Comparison of ENCODE assay signal across 25 mouse cellular contexts in the genomic region with DNA sequence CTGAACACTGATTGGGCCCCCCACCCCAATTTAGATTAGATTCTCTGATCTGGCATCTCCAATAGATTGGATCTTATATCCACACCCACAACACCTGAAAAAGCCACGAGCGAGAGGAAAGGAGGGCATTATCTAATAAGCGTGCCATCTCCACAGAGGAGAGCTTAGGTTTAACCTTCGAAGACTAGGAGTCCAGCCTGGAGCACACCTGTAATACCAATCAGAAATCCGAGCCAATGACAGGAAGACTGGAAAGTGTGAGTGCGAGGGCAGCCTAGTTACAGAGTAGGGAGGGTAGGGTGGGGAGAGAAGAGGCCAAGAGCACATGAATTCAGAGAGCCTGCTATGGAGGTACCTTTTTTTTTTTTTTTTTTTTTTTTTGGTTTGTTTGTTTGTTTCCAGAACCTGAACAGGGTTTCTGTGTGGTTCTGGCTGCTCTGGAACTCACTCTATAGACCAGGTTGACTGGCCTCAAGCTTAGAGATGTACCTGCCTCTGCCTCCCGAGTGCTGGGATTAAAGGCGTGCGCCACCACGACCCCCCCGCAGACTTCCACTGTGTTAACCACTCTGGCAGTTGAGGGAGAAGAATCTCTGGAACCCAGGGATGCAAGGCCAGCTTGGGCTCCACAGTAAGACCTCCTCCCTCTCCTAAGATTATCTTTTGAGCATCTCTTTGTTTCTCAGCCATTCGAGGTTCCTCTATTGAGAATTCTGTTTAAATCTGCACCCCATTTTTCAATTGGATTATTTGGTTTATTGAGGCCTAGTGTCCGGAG. TPM values are rescaled to one million over a fixed set of nuclear protein-coding genes. Genes with fewer than 3 reads are reported as not detected.
DNase-seq lines count a peak whose midpoint lies in the region; ATAC-seq lines count a peak whose summit lies in the region.
"Had no signal": no experiment of that assay in that cellular context is flagged by ENCODE, and none has a peak within 500 bp of the region (broad histone marks: within the 10 kb centered on the region; RNA-seq: fewer than 3 reads in every experiment).

No protein-coding gene starts in this region.

- H3K9me3 ChIP-seq in heart, embryonic 10.5 days = no peaks in the 10 kb centered on the region
- no peaks in the 10 kb centered on the region for H3K9me3 ChIP-seq in midbrain, embryonic 11.5 days (ENCODE audit: control insufficient read depth, low read length)
- no peaks in the 10 kb centered on the region for H3K9me3 ChIP-seq in midbrain, embryonic 10.5 days (replicated peaks)

- no peaks in the 10 kb centered on the region for H3K27me3 ChIP-seq in heart, embryonic 10.5 days (ENCODE audit: insufficient read depth, poor library complexity, severe bottlenecking)
- no peaks in the 10 kb centered on the region for H3K27me3 ChIP-seq in midbrain, embryonic 11.5 days (ENCODE audit: control insufficient read depth, insufficient read depth, low read length)
- no peaks in the 10 kb centered on the region for H3K27me3 ChIP-seq in midbrain, embryonic 10.5 days (ENCODE audit: low read depth, poor library complexity, severe bottlenecking)
- H3K27me3 ChIP-seq: CH12.LX, Patski had no signal

- H3K27ac ChIP-seq in heart, embryonic 10.5 days = no peak overlapping the region
- no peak overlapping the region for H3K27ac ChIP-seq in midbrain, embryonic 11.5 days (ENCODE audit: low read depth, low read length)
- H3K27ac ChIP-seq in midbrain, embryonic 10.5 days (replicated peaks) = no peak overlapping the region

- no peak overlapping the region for H3K9ac ChIP-seq in midbrain, embryonic 11.5 days (ENCODE audit: low read length)

- H3K36me3 ChIP-seq in heart, embryonic 10.5 days = peaks cover 14% of the 10 kb centered on the region
- H3K36me3 ChIP-seq in midbrain, embryonic 11.5 days (ENCODE audit: control insufficient read depth, insufficient read depth, low read length) = peaks cover 11% of the 10 kb centered on the region
- H3K36me3 ChIP-seq in midbrain, embryonic 10.5 days = peaks cover 47% of the 10 kb centered on the region
- H3K36me3 ChIP-seq: G1E had no signal

- H3K4me1 ChIP-seq in heart, embryonic 10.5 days = peaks cover 16% of the 10 kb centered on the region
- no peaks in the 10 kb centered on the region for H3K4me1 ChIP-seq in midbrain, embryonic 11.5 days (ENCODE audit: control insufficient read depth, insufficient read depth, low read length)
- peaks cover 10% of the 10 kb centered on the region for H3K4me1 ChIP-seq in midbrain, embryonic 10.5 days

- peak; percentile 72 for DNase-seq in heart, adult 11 months
- DNase-seq in heart, postnatal 4 days = no peak
- peak; percentile 58 for DNase-seq in heart, embryonic 10.5 days (ENCODE audit: low spot score)
- DNase-seq in heart, adult 18-20 months = no peak
- peak; percentile 80 for DNase-seq in midbrain, embryonic 11.5 days (ENCODE audit: low spot score, missing footprints)
- no peak for DNase-seq in midbrain, embryonic 10.5 days (ENCODE audit: low spot score)
- DNase-seq: adrenal gland, adult 2 months; adrenal gland, adult 8-10 months; adrenal gland, postnatal 10 days; adrenal gland, postnatal 14 days; adrenal gland, postnatal 25 days; adrenal gland, postnatal 36 days; B cell, adult 2 months; cerebellum, adult 11 months; cerebellum, adult 11-12 months; cerebellum, adult 18-20 months had no signal

- no peak for ATAC-seq in midbrain, embryonic 11.5 days (ENCODE audit: low FRiP score)
- ATAC-seq: activated CD4-positive, CD25-positive, alpha-beta regulatory T cell, adult 4 months; CD4-positive, CD25-positive, alpha-beta regulatory T cell, adult 4 months; Patski had no signal

- H3K4me2 ChIP-seq in midbrain, embryonic 11.5 days = no peak overlapping the region

- H3K4me3 ChIP-seq in heart, embryonic 10.5 days = no peak overlapping the region
- no peak overlapping the region for H3K4me3 ChIP-seq in midbrain, embryonic 11.5 days (ENCODE audit: low read depth, low read length)
- no peak overlapping the region for H3K4me3 ChIP-seq in midbrain, embryonic 10.5 days

- WGBS in heart, embryonic 10.5 days = 86% methylated on average over 13 of the region's 13 CpGs
- WGBS in midbrain, embryonic 11.5 days = 90% methylated on average over 13 of the region's 13 CpGs
- WGBS in midbrain, embryonic 10.5 days = 91% methylated on average over 13 of the region's 13 CpGs

RNA-seq across cellular contexts. Expression of a gene that starts 29.2 kb away (rescaled TPM):
- 10 to 100 TPM; 12.3 to 12.4 TPM for total RNA-seq in heart, postnatal 4 days (2021)
- polyA plus RNA-seq in heart, embryonic 10.5 days (2016; fragmentation: Nextera tagmentation; extraction: Ambion mirVana) = 12.8 and 16.0 TPM in 2 replicates
- total RNA-seq in heart, adult 18-20 months (2021) = under 1 TPM; 0.77 to 0.95 TPM
- polyA plus RNA-seq in midbrain, embryonic 11.5 days (2014; fragmentation: Nextera tagmentation; extraction: Ambion mirVana) = 49.3 and 52.9 TPM in 2 replicates
- polyA plus RNA-seq in midbrain, embryonic 10.5 days (2016; fragmentation: Nextera tagmentation; extraction: Ambion mirVana) = 49.1 and 55.4 TPM in 2 replicates
- polyA plus RNA-seq: G1E had no signal

RNA-seq across cellular contexts. Expression of a gene that starts 58.4 kb away (rescaled TPM):
- total RNA-seq in heart, postnatal 4 days (2021) = not detected
- 0.09 TPM in 1 of 2 replicates, not detected in the other for polyA plus RNA-seq in heart, embryonic 10.5 days (2016; fragmentation: Nextera tagmentation; extraction: Ambion mirVana)
- total RNA-seq in heart, adult 18-20 months (2021) = not detected
- polyA plus RNA-seq in midbrain, embryonic 11.5 days (2014; fragmentation: Nextera tagmentation; extraction: Ambion mirVana) = 10.7 and 11.0 TPM in 2 replicates
- 5.5 and 6.9 TPM in 2 replicates for polyA plus RNA-seq in midbrain, embryonic 10.5 days (2016; fragmentation: Nextera tagmentation; extraction: Ambion mirVana)
- total RNA-seq: adrenal gland, adult 18-20 months; adrenal gland, adult 2 months; adrenal gland, adult 8-10 months; adrenal gland, postnatal 14 days; adrenal gland, postnatal 25 days; adrenal gland, postnatal 36 days; CH12.LX; ES-E14; G1E; MEL had no signal
- polyA plus RNA-seq: activated CD4-positive, CD25-positive, alpha-beta regulatory T cell, adult 4 months; adrenal gland, adult 2 months; C2C12; CD4-positive, CD25-positive, alpha-beta regulatory T cell, adult 4 months; Patski had no signal

Comparison
In these comparisons a context has a peak if more than half of its experiments do, and no peak if none do; other contexts are left out.
1. DNase-seq: peak in heart, adult 11 months (single experiment), heart, embryonic 10.5 days (single experiment) and midbrain, embryonic 11.5 days (single experiment); none in heart, postnatal 4 days (single experiment), heart, adult 18-20 months (0 of 2) and midbrain, embryonic 10.5 days (single experiment).